Mouse (Mus musculus) lung, embryonic 14.5 days (tissue): ENCODE data around the gene Aldh4a1. TPM values are rescaled to one million over a fixed set of nuclear protein-coding genes. Genes with fewer than 3 reads are reported as not detected.

Experiments used
- ATAC-seq: fragments of 200-750 bp; cut with Nextera tagmentation; 2 replicates; pipeline ENCODE4 v1.8.0; 2017; ENCODE audit warnings: mild to moderate bottlenecking, moderate TSS enrichment, moderate library complexity; ENCODE audit not compliant: insufficient read depth
- DNase-seq: peaks from one replicate; pipeline ENCODE4 v3.0.0-alpha.2; 2015
- H3K27ac ChIP-seq: fragments of 300-500 bp; sonication (generic); 2 replicates; pipeline ENCODE4 v1.5.1; 2014; ENCODE audit warnings: low read depth, mild to moderate bottlenecking, moderate library complexity
- H3K27me3 ChIP-seq: fragments of 300-500 bp; sonication (generic); 2 replicates; pipeline ENCODE4 v1.6.1; 2014; ENCODE audit warnings: low read length, control low read depth; ENCODE audit not compliant: insufficient read depth
- H3K36me3 ChIP-seq: fragments of 300-500 bp; sonication (generic); 2 replicates; pipeline ENCODE4 v1.6.1; 2014; ENCODE audit warnings: control low read depth; ENCODE audit not compliant: insufficient read depth
- H3K4me1 ChIP-seq: fragments of 300-500 bp; sonication (generic); 2 replicates; pipeline ENCODE4 v1.6.1; 2014; ENCODE audit warnings: antibody characterized with exemption, control low read depth; ENCODE audit not compliant: insufficient read depth
- H3K4me2 ChIP-seq: fragments of 300-500 bp; sonication (generic); 2 replicates; pipeline ENCODE4 v1.6.1; 2014; ENCODE audit warnings: mild to moderate bottlenecking
- H3K4me3 ChIP-seq: fragments of 300-500 bp; sonication (generic); 2 replicates; pipeline ENCODE4 v1.5.1; 2014; ENCODE audit warnings: low read depth, low read length
- H3K9ac ChIP-seq: fragments of 300-500 bp; sonication (generic); 2 replicates; pipeline ENCODE4 v1.6.1; 2014
- H3K9me3 ChIP-seq: fragments of 300-500 bp; sonication (generic); 2 replicates; pipeline ENCODE4 v1.6.1; 2016; ENCODE audit warnings: low read depth, low read length, control low read depth
- CTCF ChIP-seq: IDR thresholded peaks from 2 replicates; pipeline ENCODE4 v1.5.1; 2016; ENCODE audit warnings: antibody characterized with exemption, low read depth
- WGBS: fragments of 180-500 bp; shearing (Covaris S2); extraction: QIAGEN DNeasy Blood & Tissue Kit; methylation state at CpG from one replicate; pipeline ENCODE4 v1.1.7; 2014; 5-methylcytosine and 5-hydroxymethylcytosine counted together
- polyA plus RNA-seq: library from polyadenylated mRNA; unstranded; fragments of >200 nt; fragmentation: Nextera tagmentation; extraction: Ambion mirVana; gene quantifications from 2 replicates; pipeline ENCODE4 v1.2.1, GENCODE M21; 2014

Gene Aldh4a1
- polyA plus RNA-seq, 1 experiment from 2014 or later = 13.8 TPM

DNA sequence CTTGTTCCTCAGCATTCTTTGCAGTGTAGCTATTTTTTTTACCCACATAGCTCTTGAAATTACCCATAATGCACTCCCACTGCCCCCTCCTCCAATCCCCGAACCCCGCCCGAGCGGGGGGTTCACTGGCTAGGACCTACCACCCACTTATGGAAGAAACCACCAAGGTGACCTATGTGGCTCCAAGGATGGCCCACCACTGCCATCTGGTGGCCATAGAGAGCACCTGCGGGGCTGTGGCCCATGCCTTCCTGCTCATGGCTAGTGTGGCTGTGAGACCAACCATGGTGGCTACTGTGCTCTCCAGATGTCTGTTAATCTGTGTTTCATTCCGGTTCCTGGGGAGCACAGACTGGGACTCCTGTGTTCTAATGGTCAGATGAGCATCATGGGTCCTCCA, 47.2 kb downstream of the Aldh4a1 start:
- peak; percentile 56; the same call in 1 of the 2 replicates for ATAC-seq
- WGBS = 14% methylated on average over 6 of the region's 6 CpGs

DNA sequence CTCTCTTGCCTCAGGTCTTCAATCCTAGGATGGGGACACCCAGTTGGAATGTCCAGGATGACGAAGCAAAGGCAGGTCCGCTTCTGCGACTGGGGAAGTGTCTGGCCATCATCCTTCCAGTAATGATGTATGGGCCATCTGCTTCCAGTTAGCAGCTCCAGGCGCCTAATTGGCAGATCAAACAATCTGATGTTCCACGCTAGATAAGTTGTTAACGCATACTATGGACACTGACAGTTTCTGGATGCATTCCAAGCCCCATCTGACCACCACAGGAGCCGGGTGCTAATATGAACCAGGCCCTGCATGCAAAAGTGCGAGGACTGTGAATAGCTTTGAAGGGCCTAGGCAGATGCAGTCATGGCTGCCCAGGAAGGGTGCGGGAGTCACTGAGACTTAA, 53.0 kb downstream of the Aldh4a1 start:
- DNase-seq = no peak

More for the DNA sequence above, 47.2 kb downstream of the Aldh4a1 start:
- Histone ChIP-seq H3K36me3 (no peaks in the 10 kb centered on the region), H3K27me3 (no peaks in the 10 kb centered on the region), H3K4me2 (no peak overlapping the region), H3K9me3 (no peaks in the 10 kb centered on the region), H3K4me1 (no peaks in the 10 kb centered on the region), H3K4me3 (no peak overlapping the region), H3K9ac (no peak overlapping the region), H3K27ac (no peak overlapping the region)
- TF ChIP-seq CTCF = peak; percentile 97
- peak; percentile 85 for DNase-seq

DNA sequence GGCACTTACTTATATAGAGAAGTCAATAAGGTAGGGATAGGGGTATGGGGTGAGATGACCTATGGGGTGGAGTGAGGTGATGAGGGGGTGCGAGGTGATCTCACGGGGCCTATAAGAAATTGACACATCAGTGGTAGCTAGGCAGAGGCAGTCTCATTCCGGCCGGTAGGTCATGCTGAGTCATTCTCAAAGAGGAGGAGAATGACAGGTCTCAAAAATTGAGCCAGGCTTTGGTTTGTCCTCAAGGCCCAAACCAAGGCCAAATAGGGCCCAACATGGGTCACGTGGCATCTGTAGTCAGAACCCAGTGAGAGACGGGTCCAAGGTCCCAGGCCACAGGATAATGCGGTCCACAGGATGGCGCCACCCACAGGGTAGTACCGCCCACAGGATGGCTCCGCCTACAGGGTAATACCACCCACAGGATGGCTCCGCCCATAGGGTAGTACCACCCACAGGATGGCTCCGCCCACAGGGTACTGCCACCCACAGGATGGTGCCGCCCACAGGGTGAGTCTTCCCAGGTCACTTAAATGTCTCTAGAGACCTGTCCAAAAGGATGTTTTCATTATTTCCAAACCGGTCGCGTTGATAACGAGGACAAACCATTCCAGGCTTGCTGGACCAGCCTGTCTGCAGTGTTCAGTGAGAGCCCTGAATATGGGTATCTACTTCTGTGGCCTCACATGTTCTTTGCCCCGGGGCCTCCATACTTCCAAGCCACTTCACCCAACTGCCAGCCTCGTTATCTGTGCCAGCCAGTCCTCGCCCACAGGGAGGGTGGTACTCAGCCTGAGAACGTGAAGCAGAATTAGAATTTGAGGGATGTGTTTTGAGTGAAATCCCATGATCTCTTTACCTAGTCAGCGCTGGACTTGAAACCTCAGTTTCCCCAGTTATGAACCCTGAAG, 61.3 kb downstream of the Aldh4a1 start:
- H3K27ac ChIP-seq = no peak overlapping the region
- H3K9me3 ChIP-seq = no peaks in the 10 kb centered on the region
- DNase-seq = no peak
- H3K27me3 ChIP-seq = no peaks in the 10 kb centered on the region
- 73% methylated on average over 22 of the region's 22 CpGs for WGBS
- H3K36me3 ChIP-seq = no peaks in the 10 kb centered on the region
- H3K4me1 ChIP-seq = no peaks in the 10 kb centered on the region
- no peak overlapping the region for H3K4me3 ChIP-seq
- H3K4me2 ChIP-seq = no peak overlapping the region
- no peak overlapping the region for H3K9ac ChIP-seq
- TF ChIP-seq CTCF = 0 out of 2 replicates have a peak, but pooled peaks have one; percentile 15
- ATAC-seq = no peak

More for the DNA sequence above, 53.0 kb downstream of the Aldh4a1 start:
- TF ChIP-seq CTCF = no peak
- Histone ChIP-seq H3K9me3 (peaks cover 7% of the 10 kb centered on the region; the same call in 1 of the 2 replicates), H3K4me2 (no peak overlapping the region), H3K4me3 (no peak overlapping the region), H3K27ac (no peak overlapping the region), H3K36me3 (no peaks in the 10 kb centered on the region), H3K27me3 (no peaks in the 10 kb centered on the region), H3K9ac (no peak overlapping the region), H3K4me1 (no peaks in the 10 kb centered on the region)
- 33% methylated on average over 9 of the region's 9 CpGs for WGBS
- no peak for ATAC-seq

DNA sequence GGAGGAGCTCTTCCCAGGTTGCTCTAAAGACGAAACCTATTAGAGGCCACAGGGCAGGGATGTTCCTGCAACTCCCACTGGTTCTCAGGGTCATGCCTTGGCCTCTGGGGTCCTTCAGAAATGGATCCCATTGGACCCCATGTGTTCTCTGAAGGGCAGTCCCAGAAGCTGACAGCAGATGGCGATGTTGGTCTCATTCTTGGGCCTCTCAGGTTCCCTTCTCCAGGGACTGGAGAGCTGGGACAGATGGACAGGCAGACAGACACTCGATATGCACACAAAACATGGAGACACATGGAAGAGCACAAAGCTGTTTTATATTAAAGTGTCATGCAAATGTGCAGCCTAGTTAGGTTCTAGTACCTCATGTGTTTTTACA, 62.0 kb downstream of the Aldh4a1 start:
- Histone ChIP-seq H3K36me3 (no peaks in the 10 kb centered on the region), H3K4me3 (no peak overlapping the region), H3K9me3 (no peaks in the 10 kb centered on the region), H3K9ac (no peak overlapping the region), H3K4me2 (no peak overlapping the region), H3K4me1 (no peaks in the 10 kb centered on the region), H3K27ac (no peak overlapping the region), H3K27me3 (no peaks in the 10 kb centered on the region)
- peak; percentile 82 for DNase-seq
- peak; percentile 85 for TF ChIP-seq CTCF
- ATAC-seq = no peak
- WGBS = 9% methylated on average over 3 of the region's 3 CpGs

DNA sequence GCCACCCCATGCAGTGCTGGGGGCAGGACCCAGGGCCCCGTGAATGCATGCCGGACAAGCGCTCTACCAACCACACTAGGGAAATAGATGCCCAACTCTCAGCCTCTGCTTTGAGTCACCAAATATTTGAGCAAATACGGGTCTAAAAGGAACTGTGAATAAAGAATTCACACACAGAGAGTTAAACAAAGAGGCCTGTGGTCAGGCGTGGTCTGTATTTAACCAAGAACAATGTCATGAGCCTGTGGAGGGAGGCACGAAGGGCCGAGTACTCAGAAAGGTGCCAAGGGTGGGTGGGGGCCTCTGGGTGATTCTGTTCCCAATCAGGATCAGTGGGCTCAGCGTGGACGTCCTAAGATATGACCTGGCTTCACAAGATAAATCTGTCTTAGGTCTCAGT, 65.4 kb downstream of the Aldh4a1 start:
- ATAC-seq (no peak), DNase-seq (no peak)
- Histone ChIP-seq H3K4me1 (no peaks in the 10 kb centered on the region), H3K36me3 (no peaks in the 10 kb centered on the region), H3K4me2 (no peak overlapping the region), H3K27me3 (no peaks in the 10 kb centered on the region), H3K4me3 (no peak overlapping the region), H3K9ac (no peak overlapping the region), H3K27ac (no peak overlapping the region), H3K9me3 (no peaks in the 10 kb centered on the region)
- TF ChIP-seq CTCF = no peak
- 53% methylated on average over 9 of the region's 9 CpGs for WGBS

DNA sequence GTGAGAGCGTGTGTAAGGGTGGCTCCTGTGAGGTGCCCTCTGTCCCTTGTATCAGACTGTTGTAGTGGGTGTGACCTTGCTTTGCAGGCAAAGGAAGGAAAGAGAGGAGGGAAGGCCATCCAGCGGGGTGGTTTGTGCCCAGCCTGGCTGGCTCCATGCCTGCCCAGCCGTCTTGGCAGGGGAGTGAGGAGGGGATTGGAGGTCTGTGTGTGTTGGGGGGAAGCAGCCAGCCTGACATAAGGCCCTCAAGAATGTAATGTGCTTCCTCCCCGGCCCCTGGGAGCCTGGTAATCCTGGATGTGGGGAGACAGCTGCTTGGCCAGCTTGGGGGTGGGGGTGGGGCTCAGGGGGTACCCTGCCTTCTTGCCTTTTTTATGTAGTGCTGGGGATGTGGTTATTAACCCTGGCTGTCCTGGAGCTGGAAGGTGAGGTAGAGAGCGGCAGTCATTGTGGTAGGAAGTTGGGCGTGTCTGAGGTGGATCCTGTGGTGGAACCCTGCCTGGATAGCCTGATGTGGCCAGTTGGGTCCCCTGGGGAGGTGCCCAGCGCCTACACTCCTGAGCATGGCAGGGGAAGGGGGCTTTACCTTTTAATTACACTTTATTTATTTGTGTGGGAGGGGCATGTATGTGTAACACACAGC, 67.1 kb downstream of the Aldh4a1 start:
- no peaks in the 10 kb centered on the region for H3K4me1 ChIP-seq
- 30% methylated on average over 7 of the region's 7 CpGs for WGBS
- DNase-seq = no peak

DNA sequence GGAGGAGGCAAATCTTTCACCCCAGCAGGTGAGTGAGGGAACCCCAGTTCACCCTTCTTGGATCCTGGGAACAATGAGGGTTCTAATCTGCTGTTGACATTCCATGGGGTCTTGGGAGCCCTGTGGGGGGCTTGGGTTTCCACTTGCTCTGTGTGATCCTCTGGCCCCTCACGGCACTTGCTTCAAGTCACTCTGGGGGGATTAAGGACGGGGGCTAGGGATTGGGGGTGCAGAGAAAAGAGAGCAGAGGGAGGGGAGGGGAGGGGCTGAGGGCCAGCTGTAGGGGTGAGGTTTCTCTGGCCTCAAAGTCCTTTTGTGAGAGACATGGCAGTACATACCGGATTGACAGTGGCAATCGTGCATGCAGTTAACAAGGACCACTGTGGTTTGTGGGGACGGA, 70.6 kb downstream of the Aldh4a1 start:
- no peaks in the 10 kb centered on the region for H3K36me3 ChIP-seq
- H3K4me3 ChIP-seq = no peak overlapping the region
- H3K4me1 ChIP-seq = no peaks in the 10 kb centered on the region
- DNase-seq = no peak
- no peaks in the 10 kb centered on the region for H3K9me3 ChIP-seq
- no peak overlapping the region for H3K27ac ChIP-seq
- no peak overlapping the region for H3K4me2 ChIP-seq
- WGBS = 30% methylated on average over 5 of the region's 5 CpGs
- no peaks in the 10 kb centered on the region for H3K27me3 ChIP-seq
- no peak for TF ChIP-seq CTCF
- H3K9ac ChIP-seq = no peak overlapping the region
- no peak for ATAC-seq

More for the DNA sequence above, 67.1 kb downstream of the Aldh4a1 start:
- Histone ChIP-seq H3K4me3 (no peak overlapping the region), H3K27ac (no peak overlapping the region), H3K4me2 (no peak overlapping the region), H3K9me3 (no peaks in the 10 kb centered on the region), H3K9ac (no peak overlapping the region), H3K27me3 (no peaks in the 10 kb centered on the region), H3K36me3 (no peaks in the 10 kb centered on the region)
- ATAC-seq = no peak
- TF ChIP-seq CTCF = no peak
